Mouse (Mus musculus) spleen, adult 2 months (tissue): Measurements from ENCODE around the gene Naa50.

ENCODE experiments used
- CTCF ChIP-seq: fragments of 200-500 bp; IDR thresholded peaks from 2 replicates; pipeline ENCODE4 v1.5.1; 2011; ENCODE audit warnings: mild to moderate bottlenecking, inconsistent platforms; ENCODE audit not compliant: insufficient read depth, insufficient read length, insufficient replicate concordance; ENCODE audit errors: extremely low read depth
- POLR2A ChIP-seq: fragments of 200-500 bp; IDR thresholded peaks from 2 replicates; pipeline ENCODE4 v1.6.1; 2011; ENCODE audit warnings: low read depth, low read length, inconsistent platforms

DNA sequence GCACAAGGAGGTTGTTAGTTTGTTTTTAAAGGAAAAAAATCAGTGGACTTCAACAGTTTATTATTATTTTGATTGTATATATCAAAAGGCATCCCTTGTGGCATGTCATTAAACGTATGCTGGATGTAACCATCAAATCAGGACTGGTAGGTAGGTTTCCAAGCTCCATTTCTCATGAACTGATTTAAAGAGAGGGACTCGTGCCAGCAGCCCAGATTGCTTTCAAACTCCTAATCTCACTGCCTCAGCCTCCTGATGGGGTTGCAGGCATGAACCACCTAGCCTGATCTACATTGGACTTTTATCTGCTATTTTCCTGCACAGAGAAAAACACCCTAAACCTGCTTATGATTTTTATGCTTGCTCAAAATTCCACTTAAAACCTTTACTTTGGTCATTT is 15.8 kb upstream of the Naa50 start:
- TF ChIP-seq POLR2A, result no peak
- TF ChIP-seq CTCF, result no peak
